Mouse (Mus musculus) liver, adult 2 months (tissue): Measurements from ENCODE around the gene Zfp53. TPM values are rescaled to one million over a fixed set of nuclear protein-coding genes. Genes with fewer than 3 reads are reported as not detected.

Source experiments
- DNase-seq: peaks from one replicate; pipeline ENCODE4 v3.0.0-alpha.2; 2011; ENCODE audit warnings: low read depth, low spot score; ENCODE audit errors: extremely low read depth
- H3K27ac ChIP-seq: fragments of 200-500 bp; replicated peaks from 2 replicates; pipeline ENCODE4 v1.5.1; 2012; ENCODE audit warnings: low read depth, mild to moderate bottlenecking, control low read depth, inconsistent platforms, low read length; ENCODE audit not compliant: insufficient read depth
- H3K27me3 ChIP-seq: fragments of 200-500 bp; 2 replicates; pipeline ENCODE4 v1.6.1; 2012; ENCODE audit warnings: mild to moderate bottlenecking, moderate library complexity, low read length, inconsistent platforms; ENCODE audit not compliant: control insufficient read depth, insufficient read depth
- H3K36me3 ChIP-seq: fragments of 200-500 bp; 2 replicates; pipeline ENCODE4 v1.6.1; 2012; ENCODE audit warnings: low read length, inconsistent platforms; ENCODE audit not compliant: control insufficient read depth, insufficient read depth
- H3K4me1 ChIP-seq: fragments of 200-500 bp; 2 replicates; pipeline ENCODE4 v1.6.1; 2011; ENCODE audit warnings: low read length; ENCODE audit not compliant: control insufficient read depth, insufficient read depth
- H3K4me3 ChIP-seq: fragments of 200-500 bp; 2 replicates; pipeline ENCODE4 v1.5.1; 2011; ENCODE audit warnings: low read depth, mild to moderate bottlenecking, control low read depth, low read length, moderate library complexity; ENCODE audit not compliant: insufficient read depth
- H3K79me2 ChIP-seq: fragments of 200-500 bp; 2 replicates; pipeline ENCODE4 v1.6.1; 2012; ENCODE audit warnings: inconsistent platforms, mild to moderate bottlenecking, low read length, moderate library complexity; ENCODE audit not compliant: control insufficient read depth, insufficient read depth
- H3K9ac ChIP-seq: fragments of 200-500 bp; 2 replicates; pipeline ENCODE4 v1.6.1; 2012; ENCODE audit warnings: low read depth, mild to moderate bottlenecking, control low read depth, inconsistent platforms, low read length
- CTCF ChIP-seq: fragments of 200-500 bp; IDR thresholded peaks from 2 replicates; pipeline ENCODE4 v1.5.1; 2011; ENCODE audit warnings: low read depth, low read length, control low read depth
- POLR2A ChIP-seq: fragments of 200-500 bp; IDR thresholded peaks from 2 replicates; pipeline ENCODE4 v1.6.1; 2011; ENCODE audit warnings: low read length, control low read depth; ENCODE audit not compliant: insufficient read depth; ENCODE audit errors: extremely low read depth
- WGBS: fragments of 180-500 bp; shearing (Covaris S2); methylation state at CpG from one replicate; pipeline ENCODE4 v1.1.7; 2018; 5-methylcytosine and 5-hydroxymethylcytosine counted together
- polyA plus RNA-seq: library from polyadenylated mRNA; depleted of rRNA; stranded (reverse); fragments of >200 nt; gene quantifications from 2 replicates; pipeline ENCODE4 v1.2.3, GENCODE M21; 2012
- total RNA-seq: library from RNA; depleted of rRNA; stranded (reverse); fragments of >200 nt; gene quantifications from 2 replicates; pipeline ENCODE4 v1.2.3, GENCODE M21; 2014

Gene Zfp53
- total and polyA plus RNA-seq, 2 experiments: 0.95 to 4.3 TPM

- no peaks in the 10 kb centered on the region for H3K27me3 ChIP-seq
- H3K4me1 ChIP-seq: peaks cover 6% of the 10 kb centered on the region; the same call in 1 of the 2 replicates
- DNase-seq: peak; percentile 74
- H3K27ac ChIP-seq: peak overlapping the region; percentile 91
- peak overlapping the region; percentile 95 for H3K4me3 ChIP-seq
- 1% methylated on average over 37 of the region's 37 CpGs for WGBS
- no peaks in the 10 kb centered on the region for H3K36me3 ChIP-seq
- H3K79me2 ChIP-seq: no peaks in the 10 kb centered on the region
- H3K9ac ChIP-seq: peak overlapping the region; percentile 85
- 0 out of 2 replicates have a peak, but pooled peaks have one; percentile 3 for TF ChIP-seq CTCF
- TF ChIP-seq POLR2A: peak; percentile 63; the same call in 1 of the 2 replicates
These were observed 27.7 kb downstream of the Zfp53 start for GRCm38 (mm10) chr17:21516201-21517129.

- Histone ChIP-seq H3K27ac (no peak overlapping the region), H3K79me2 (no peaks in the 10 kb centered on the region), H3K4me1 (peaks cover 6% of the 10 kb centered on the region; the same call in 1 of the 2 replicates), H3K9ac (no peak overlapping the region), H3K36me3 (no peaks in the 10 kb centered on the region), H3K27me3 (no peaks in the 10 kb centered on the region), H3K4me3 (peak overlapping the region; percentile 95; the same call in 1 of the 2 replicates)
- 20% methylated on average over 4 of the region's 4 CpGs for WGBS
- DNase-seq: no peak
- TF ChIP-seq POLR2A (no peak), CTCF (no peak)
These were observed 28.4 kb downstream of the Zfp53 start for GRCm38 (mm10) chr17:21517130-21517671.

GRCm38 (mm10) chr17:21526270-21526669 is 37.5 kb downstream of the Zfp53 start:
- H3K9ac ChIP-seq: no peak overlapping the region
- no peaks in the 10 kb centered on the region for H3K27me3 ChIP-seq
- TF ChIP-seq CTCF: no peak
- no peak for TF ChIP-seq POLR2A
- no peaks in the 10 kb centered on the region for H3K4me1 ChIP-seq
- H3K79me2 ChIP-seq: no peaks in the 10 kb centered on the region
- H3K4me3 ChIP-seq: no peak overlapping the region
- H3K27ac ChIP-seq: no peak overlapping the region
- no peaks in the 10 kb centered on the region for H3K36me3 ChIP-seq
- DNase-seq: no peak

DNA sequence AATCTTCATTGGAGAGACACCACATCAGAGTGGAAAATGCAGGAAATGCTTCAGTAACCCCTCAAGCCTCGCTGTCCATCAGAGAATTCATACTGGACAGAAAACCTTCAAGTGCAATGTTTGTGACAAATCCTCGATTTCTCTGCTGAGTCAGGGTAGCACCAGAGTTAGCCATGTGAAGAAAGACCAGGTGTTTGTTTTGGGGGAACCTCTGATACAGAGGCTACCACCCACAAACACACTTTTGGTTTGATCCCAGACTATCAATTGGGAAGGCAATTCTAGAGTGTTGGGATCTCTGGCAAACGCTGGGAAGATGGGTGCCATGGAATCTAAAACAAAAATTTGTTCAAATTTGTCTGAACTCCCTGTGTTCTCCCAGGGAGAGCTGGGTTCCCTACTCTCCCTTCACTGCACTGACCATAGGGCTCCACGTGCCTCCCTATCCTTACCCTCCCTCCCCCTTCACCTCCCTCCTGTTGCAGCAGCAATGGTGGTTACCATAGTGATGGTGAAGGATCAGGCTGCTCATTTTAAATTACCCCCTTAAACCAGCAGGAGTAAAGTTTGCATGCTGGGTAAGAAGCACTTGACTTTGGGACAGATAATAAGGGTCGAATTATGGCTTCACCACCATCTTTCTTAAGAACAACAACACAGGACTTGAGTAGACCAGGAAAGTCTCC is 42.0 kb downstream of the Zfp53 start:
- no peaks in the 10 kb centered on the region for H3K79me2 ChIP-seq
- 88% methylated on average over 5 of the region's 5 CpGs for WGBS
- TF ChIP-seq CTCF (no peak), POLR2A (no peak)
- H3K4me3 ChIP-seq: no peak overlapping the region
- H3K27me3 ChIP-seq: no peaks in the 10 kb centered on the region
- H3K27ac ChIP-seq: no peak overlapping the region
- H3K4me1 ChIP-seq: peaks cover 12% of the 10 kb centered on the region
- no peaks in the 10 kb centered on the region for H3K36me3 ChIP-seq
- no peak overlapping the region for H3K9ac ChIP-seq
- DNase-seq: no peak

DNA sequence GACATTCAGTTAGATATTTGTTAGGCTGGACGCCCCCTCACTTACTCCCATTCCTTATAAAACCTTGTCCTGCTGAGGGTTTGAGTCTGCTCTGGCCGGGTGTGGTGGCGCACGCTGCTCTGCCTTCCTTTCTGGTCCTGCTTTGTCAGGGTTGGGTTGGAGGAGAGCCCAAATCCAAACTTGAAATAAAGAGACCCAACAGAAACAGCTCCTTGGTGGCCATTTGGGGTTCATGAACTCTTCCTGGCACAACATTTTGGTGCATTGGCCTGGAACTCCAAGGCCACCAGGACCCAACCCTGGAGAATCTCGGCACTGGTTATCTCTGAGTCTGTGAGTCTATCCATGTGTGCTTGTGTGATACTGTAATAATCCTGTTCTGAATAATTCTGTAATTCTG is 42.8 kb downstream of the Zfp53 start:
- no peak for DNase-seq
- no peaks in the 10 kb centered on the region for H3K36me3 ChIP-seq
- H3K4me3 ChIP-seq: peak overlapping the region; percentile 92
- no peaks in the 10 kb centered on the region for H3K79me2 ChIP-seq
- 67% methylated on average over 5 of the region's 5 CpGs for WGBS
- H3K9ac ChIP-seq: peak overlapping the region; percentile 45; the same call in 1 of the 2 replicates
- H3K27ac ChIP-seq: peak overlapping the region; percentile 57
- H3K27me3 ChIP-seq: no peaks in the 10 kb centered on the region
- no peak for TF ChIP-seq POLR2A
- no peak for TF ChIP-seq CTCF
- peaks cover 12% of the 10 kb centered on the region for H3K4me1 ChIP-seq
